Mouse (Mus musculus): ENCODE measurements around the gene Stx1b. TPM values are rescaled to one million over a fixed set of nuclear protein-coding genes. Genes with fewer than 3 reads are reported as not detected.
"Not testable (repeated sequence)": the region's sequence is repeated elsewhere in the genome, so short reads cannot be mapped to it uniquely, and the experiment has no call there.

Stx1b gene
- 0.40 and 1.6 TPM in 2 replicates for total RNA-seq (2017)

- no peak for ATAC-seq (replicated peaks in 1 of 2; ENCODE audit: insufficient read depth in 1 of 2, low FRiP score in 2 of 2, low TSS enrichment in 1 of 2, low read depth in 1 of 2, poor library complexity in 2 of 2, severe bottlenecking in 2 of 2)
Measured at GRCm38 (mm10) chr7:127824176-127824871, at the start of gene Stx1b, which contains the start of gene Stx4a. TSS of gene Stx1b (minus strand) at chr7:127824549. TSS of gene Stx4a (plus strand) at chr7:127824294.

DNA sequence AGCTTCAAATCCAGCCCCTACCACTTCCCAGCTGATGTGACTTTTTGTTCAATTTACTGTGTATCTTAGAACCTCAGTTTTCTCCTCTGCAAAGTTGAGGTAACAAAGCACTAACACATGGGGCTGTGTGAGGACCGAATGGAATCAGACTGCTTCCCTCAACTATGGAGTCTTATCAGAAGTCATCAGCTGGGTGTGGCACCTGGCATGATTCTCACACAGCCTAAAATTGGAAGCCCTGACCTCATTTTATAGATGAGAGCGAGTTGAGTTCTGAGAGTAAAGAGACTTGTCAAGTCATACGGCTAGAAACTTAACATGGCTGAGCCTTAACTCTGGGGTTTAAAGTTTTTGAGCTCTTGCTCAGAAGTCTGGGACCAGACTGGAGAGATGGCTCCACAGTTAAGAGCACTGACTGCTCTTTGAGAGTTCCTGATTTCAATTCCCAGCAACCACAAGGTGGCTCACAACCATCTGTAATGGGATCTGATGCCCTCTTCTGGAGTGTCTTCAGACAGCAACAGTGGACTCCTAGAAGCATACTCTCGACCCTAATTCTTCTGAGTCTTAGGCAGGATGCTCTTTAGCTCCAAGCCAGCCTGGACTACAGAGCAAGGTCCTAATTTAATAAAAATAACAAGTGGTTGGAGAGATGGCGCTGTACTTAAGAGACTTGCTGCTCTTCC lies 45.9 kb upstream of the Stx1b start:
- no peak for ATAC-seq (replicated peaks in 1 of 2; ENCODE audit: insufficient read depth in 1 of 2, low FRiP score in 2 of 2, low TSS enrichment in 1 of 2, low read depth in 1 of 2, poor library complexity in 2 of 2, severe bottlenecking in 2 of 2)

DNA sequence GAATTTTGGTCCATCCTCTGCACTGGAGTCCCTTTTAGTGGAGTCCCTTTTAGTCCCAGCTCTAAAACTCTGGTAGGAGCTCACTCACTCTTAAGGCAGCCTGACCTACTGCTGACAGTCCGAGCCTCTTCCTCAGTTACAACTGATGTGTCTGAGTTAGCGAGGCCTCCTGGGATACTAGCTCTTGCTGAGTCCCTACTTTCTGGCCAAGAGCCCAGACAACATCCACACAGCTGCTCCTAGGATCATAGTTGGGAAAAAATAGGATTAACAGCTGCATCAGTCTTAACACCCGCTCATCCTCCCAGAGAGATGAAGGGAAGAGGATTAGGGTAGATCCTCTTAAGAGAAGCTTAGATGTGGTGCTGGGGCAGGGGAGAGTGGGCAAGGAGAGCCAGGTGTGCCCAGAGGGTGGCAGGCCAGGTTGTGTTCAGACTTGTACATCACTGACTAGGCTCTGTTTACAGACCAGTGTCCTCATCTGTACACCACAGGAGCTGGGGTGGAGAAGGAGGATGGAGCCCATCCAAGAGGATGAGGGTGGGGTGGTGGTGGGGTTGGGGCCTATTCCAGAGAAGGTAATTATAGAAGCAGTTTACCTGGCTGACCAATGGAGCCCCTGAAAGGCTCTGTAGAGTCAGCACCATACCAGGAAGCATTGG lies 44.9 kb upstream of the Stx1b start:
- ATAC-seq (replicated peaks in 1 of 2; ENCODE audit: insufficient read depth in 1 of 2, low FRiP score in 2 of 2, low TSS enrichment in 1 of 2, low read depth in 1 of 2, poor library complexity in 2 of 2, severe bottlenecking in 2 of 2): no peak

DNA sequence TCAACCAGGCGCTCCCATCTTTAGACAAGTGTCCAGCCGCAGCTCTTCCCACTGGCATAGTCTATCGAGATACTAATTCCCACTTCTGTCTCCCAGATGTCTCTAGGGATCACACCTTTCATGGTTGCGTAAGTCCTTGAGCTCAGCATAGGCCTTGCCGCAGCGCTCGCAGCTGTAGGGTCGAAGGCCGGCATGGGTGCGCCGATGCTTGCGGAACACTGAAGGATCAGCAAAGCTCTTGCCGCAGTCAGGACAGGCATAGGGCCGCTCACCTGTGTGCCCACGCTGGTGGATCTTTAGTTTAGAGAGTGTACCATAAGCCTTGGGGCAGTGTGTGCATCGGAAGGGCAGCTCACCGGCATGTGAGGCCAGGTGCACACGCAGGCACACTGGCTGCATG lies 43.3 kb upstream of the Stx1b start:
- no peak; a peak in 1 of 4 replicates for ATAC-seq (replicated peaks in 1 of 2; ENCODE audit: insufficient read depth in 1 of 2, low FRiP score in 2 of 2, low TSS enrichment in 1 of 2, low read depth in 1 of 2, poor library complexity in 2 of 2, severe bottlenecking in 2 of 2)

DNA sequence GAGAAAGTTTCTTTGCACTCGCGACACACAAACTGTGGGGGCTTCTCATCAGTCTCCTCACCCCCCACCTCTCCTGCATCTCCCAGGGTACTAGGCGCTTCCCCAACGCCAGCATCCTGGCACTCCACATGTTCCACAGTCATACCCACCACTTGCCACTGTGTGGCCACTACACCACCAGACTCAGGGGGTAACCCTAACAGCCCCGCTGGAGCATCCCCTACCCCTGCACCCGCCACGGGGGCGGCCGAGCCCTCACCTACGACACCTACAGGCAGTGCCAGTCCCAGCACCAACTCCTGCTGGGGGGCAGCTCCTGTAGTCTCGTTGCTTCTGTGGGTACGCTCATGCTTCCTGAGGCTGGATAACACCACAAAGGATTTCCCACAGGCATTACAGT lies 42.1 kb upstream of the Stx1b start:
- no peak for ATAC-seq (replicated peaks in 1 of 2; ENCODE audit: insufficient read depth in 1 of 2, low FRiP score in 2 of 2, low TSS enrichment in 1 of 2, low read depth in 1 of 2, poor library complexity in 2 of 2, severe bottlenecking in 2 of 2)

- 0 out of 4 replicates have a peak, but pooled peaks of 1 of the 2 experiments have one; percentile 25 for ATAC-seq (replicated peaks in 1 of 2; ENCODE audit: insufficient read depth in 1 of 2, low FRiP score in 2 of 2, low TSS enrichment in 1 of 2, low read depth in 1 of 2, poor library complexity in 2 of 2, severe bottlenecking in 2 of 2)
Measured at GRCm38 (mm10) chr7:127858258-127858657, 33.9 kb upstream of the Stx1b start.

GRCm38 (mm10) chr7:127850906-127851305 lies 26.6 kb upstream of the Stx1b start:
- no peak for ATAC-seq (replicated peaks in 1 of 2; ENCODE audit: insufficient read depth in 1 of 2, low FRiP score in 2 of 2, low TSS enrichment in 1 of 2, low read depth in 1 of 2, poor library complexity in 2 of 2, severe bottlenecking in 2 of 2)

GRCm38 (mm10) chr7:127849973-127850875 lies 25.9 kb upstream of the Stx1b start:
- ATAC-seq (replicated peaks in 1 of 2; ENCODE audit: insufficient read depth in 1 of 2, low FRiP score in 2 of 2, low TSS enrichment in 1 of 2, low read depth in 1 of 2, poor library complexity in 2 of 2, severe bottlenecking in 2 of 2): no peak

DNA sequence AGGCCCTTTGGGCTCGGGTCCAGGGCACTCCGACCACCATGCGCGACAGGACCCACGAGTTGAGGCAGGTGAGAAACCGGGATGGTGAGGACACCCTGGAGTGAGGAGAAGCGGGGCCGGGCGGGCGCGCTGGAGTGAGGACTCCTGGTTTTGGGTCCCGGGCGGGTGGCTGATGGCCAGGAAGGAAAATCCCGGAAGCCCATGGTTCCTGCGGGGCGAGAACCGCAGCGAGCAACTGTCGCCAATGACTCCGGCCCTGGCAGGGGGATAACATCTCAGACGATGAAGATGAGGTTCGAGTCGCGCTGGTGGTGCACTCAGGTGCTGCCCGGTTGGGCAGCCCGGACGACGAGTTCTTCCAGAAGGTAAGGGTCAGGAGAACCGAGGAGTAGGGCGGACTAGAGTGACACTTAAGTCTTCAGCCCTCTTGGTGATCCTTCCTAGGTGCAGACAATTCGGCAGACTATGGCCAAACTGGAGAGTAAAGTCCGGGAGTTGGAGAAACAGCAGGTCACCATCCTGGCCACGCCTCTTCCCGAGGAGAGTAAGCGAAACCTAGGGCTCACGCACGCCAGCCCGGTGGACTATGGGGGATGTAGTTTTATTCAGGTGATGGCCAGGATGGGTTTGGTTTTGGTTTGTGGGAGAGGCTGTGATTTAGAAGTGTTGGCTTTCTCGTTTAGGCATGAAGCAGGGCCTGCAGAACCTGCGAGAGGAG lies 17.8 kb upstream of the Stx1b start:
- peak; percentile 68 for ATAC-seq (replicated peaks in 1 of 2; ENCODE audit: insufficient read depth in 1 of 2, low FRiP score in 2 of 2, low TSS enrichment in 1 of 2, low read depth in 1 of 2, poor library complexity in 2 of 2, severe bottlenecking in 2 of 2)

- peak; percentile 80 to 84 for ATAC-seq (replicated peaks in 1 of 2; ENCODE audit: insufficient read depth in 1 of 2, low FRiP score in 2 of 2, low TSS enrichment in 1 of 2, low read depth in 1 of 2, poor library complexity in 2 of 2, severe bottlenecking in 2 of 2)
Measured at GRCm38 (mm10) chr7:127841340-127842000, 17.1 kb upstream of the Stx1b start.

GRCm38 (mm10) chr7:127840886-127841285 lies 16.5 kb upstream of the Stx1b start:
- ATAC-seq (replicated peaks in 1 of 2; ENCODE audit: insufficient read depth in 1 of 2, low FRiP score in 2 of 2, low TSS enrichment in 1 of 2, low read depth in 1 of 2, poor library complexity in 2 of 2, severe bottlenecking in 2 of 2): peak; percentile 50 to 54

GRCm38 (mm10) chr7:127840031-127840430 lies 15.7 kb upstream of the Stx1b start:
- not testable (repeated sequence) for ATAC-seq (replicated peaks in 1 of 2; ENCODE audit: insufficient read depth in 1 of 2, low FRiP score in 2 of 2, low TSS enrichment in 1 of 2, low read depth in 1 of 2, poor library complexity in 2 of 2, severe bottlenecking in 2 of 2)

DNA sequence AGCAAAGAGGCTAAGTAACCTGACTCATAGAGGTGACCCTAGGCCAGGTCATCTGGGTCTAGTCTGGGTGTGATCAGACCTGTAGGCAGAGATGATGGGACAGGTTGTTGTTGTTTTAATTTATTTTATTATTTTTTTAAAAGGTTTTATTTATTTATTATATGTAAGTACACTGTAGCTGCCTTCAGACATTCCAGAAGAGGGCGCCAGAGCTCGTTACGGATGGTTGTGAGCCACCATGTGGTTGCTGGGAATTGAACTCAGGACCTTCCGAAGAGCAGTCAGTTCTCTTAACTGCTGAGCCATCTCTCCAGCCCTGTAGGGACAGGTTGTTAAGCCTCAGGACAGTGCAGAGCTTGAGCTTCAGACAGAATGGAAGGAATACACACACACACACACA lies 13.5 kb upstream of the Stx1b start:
- not testable (repeated sequence) for ATAC-seq (replicated peaks in 1 of 2; ENCODE audit: insufficient read depth in 1 of 2, low FRiP score in 2 of 2, low TSS enrichment in 1 of 2, low read depth in 1 of 2, poor library complexity in 2 of 2, severe bottlenecking in 2 of 2)

DNA sequence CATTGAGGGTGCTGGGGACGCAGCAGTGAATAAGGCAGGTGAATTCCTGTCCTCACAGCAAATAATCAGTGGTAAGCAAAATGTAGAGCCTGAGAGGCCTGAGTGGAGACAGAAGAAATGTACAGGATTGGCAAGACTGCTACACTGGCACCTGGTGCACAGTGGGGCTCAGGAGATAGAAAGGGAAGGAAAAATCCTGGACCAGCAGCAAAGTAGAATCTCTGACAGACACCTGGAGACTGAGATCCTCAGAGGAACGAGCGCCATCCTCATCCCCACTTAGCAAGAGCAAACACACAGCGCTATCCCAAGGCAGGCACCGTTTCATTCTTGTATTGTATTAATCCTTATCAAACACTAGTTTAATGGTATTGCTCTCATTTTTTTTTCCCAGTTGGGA lies 13.1 kb upstream of the Stx1b start:
- ATAC-seq (replicated peaks in 1 of 2; ENCODE audit: insufficient read depth in 1 of 2, low FRiP score in 2 of 2, low TSS enrichment in 1 of 2, low read depth in 1 of 2, poor library complexity in 2 of 2, severe bottlenecking in 2 of 2): no peak

DNA sequence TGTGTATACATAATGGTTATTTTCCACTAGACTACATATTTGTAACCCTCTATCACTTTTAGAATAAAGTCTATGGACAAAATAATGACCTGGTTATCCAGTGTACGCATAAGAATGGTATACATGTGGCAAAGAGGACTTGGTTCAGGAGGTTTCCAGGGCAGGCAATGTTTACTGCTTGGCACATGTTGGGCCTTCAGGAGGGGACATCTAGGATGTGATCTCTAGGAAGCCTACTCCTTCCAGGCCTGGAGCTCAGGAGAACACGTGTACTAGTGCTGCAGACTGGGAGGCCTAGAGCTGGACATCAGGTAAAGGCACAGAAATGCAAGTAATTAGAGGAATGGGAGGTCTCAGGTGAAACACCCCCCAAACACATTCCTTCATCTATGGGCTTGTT lies 11.2 kb upstream of the Stx1b start:
- no peak for ATAC-seq (replicated peaks in 1 of 2; ENCODE audit: insufficient read depth in 1 of 2, low FRiP score in 2 of 2, low TSS enrichment in 1 of 2, low read depth in 1 of 2, poor library complexity in 2 of 2, severe bottlenecking in 2 of 2)

All from hematopoietic stem cell, adult 5-6 weeks (primary cell).